Mouse (Mus musculus) layer of hippocampus, adult 8-10 months (tissue): ENCODE results near the gene Pdxdc1. TPM values are rescaled to one million over a fixed set of nuclear protein-coding genes. Genes with fewer than 3 reads are reported as not detected.
A peak's percentile ranks its signal among the peaks of the same experiment; 100 is the strongest.
"Not testable (repeated sequence)": the region's sequence is repeated elsewhere in the genome, so short reads cannot be mapped to it uniquely, and the experiment has no call there.

ENCODE experiments used
- DNase-seq, 2 experiments: peaks; one replicate each; pipeline ENCODE4 v3.0.0; 2022; ENCODE audit warnings: low spot score in 2 of 2
- microRNA-seq, 2 experiments: library from miRNA; unstranded; fragments of <30 nt; microRNA quantifications; one replicate each; pipeline ENCODE4 v1.2.0; 2022
- total RNA-seq, 4 experiments: library from RNA; stranded (reverse); gene quantifications; 2 replicates each; pipeline ENCODE4 v1.2.4; 2022

Gene Pdxdc1
- total RNA-seq, 4 experiments from 2014 or later, result 72.3 to 79.6 (median 74.5) TPM

- peak; percentile 93 to 95 for DNase-seq
Observed at GRCm38 (mm10) chr16:13818560-13819393, 84.2 kb downstream of the Pdxdc1 start, which contains the start of gene Ntan1. TSS of gene Ntan1 (plus strand) at chr16:13818845.

DNA sequence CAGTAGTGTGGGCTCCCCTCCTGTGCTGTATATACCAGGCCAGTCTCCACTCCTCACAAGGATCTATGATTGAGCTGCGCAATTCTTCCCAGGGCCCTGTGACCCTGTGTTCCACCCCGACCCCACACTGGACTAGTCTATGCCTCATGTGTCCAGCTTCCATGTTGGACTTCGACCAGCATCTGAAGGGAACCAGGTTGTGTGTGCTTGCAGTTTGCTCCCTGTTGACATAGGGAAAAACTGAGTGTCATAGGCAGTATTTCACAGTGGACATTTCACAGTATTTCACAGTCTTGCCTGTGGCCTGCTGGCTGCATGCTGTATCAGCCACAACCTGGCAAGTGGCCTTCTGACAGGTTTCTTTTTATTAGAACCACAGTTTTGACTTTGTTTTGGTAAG, 89.7 kb downstream of the Pdxdc1 start:
- DNase-seq, result no peak

DNA sequence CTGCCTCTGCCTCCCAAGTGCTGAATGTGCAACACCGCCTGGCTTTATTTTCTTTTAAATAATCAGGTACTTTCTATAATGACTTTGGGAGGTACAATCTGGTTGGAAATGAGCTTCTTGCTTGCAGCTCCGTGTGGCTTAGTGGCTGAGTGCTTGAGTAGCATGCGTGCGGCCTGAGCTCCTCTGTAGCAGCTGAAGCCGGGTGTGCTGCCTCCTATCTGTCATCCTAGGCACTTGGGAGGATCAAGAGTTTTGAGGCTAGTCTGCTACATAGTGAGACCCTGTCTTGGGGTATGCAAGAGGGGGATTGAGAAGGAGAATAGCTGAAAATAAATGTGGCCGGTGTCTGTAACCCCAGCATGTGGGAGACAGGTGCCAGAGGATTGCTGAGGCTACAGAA, 90.8 kb downstream of the Pdxdc1 start:
- DNase-seq, result no peak

GRCm38 (mm10) chr16:13808410-13808809, 94.5 kb downstream of the Pdxdc1 start:
- no peak for DNase-seq

DNA sequence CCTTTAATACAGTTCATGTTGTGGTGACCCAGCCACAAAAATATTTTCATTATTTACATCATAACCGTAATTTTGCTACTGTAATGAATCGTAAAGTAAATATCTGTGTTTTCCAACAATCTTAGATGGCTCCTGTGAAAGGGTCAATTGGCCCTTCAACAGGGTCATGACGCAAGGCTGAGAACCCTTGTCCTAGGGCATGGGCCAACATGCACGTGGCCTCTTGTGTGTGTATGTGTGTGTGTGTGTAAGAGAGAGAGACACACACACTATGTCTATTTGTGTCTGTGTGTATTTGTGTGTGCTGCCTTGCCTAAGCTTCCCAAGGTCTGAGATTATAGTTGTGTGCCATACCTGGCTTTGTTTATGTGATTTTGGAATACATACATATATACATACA, 95.3 kb downstream of the Pdxdc1 start:
- DNase-seq, result no peak

DNA sequence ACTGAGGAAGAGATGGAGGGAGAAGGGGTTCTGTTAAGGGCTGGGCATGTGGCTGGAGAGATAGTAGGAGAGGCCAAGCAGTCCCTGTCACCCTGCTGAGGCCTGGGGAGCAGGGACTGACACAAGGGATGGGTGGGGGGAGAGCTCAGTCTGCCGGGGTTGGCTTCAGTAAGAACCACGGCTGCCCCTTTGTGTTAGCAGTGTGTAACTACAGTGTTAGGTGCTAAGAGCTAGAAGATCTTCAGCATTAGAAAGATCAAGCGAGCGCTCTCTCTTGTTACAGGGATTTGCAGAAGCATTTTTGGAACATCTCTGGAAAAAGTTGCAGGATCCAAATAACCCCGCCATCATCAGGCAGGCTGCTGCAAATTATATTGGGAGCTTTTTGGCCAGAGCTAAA, 98.3 kb downstream of the Pdxdc1 start:
- no peak for DNase-seq

DNA sequence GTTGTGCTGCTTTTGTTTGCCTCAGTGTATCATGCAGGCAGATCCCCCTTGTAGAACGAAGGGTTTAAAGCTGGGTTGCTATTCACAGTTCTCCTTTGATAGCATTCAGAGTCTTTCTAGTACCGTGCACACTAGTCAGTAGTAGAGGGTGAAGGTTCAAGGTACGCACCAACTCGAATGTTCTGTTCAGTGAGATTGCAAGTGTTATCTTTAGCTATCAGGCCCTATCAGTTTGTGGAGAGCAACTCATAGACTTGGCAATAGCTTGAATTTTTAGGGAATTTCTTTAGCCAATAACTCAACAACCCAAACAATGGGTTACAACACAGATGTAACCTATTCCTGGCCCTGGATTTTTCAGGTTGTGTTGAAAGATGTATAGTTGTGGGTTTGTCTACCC, 101.7 kb downstream of the Pdxdc1 start:
- DNase-seq, result no peak

DNA sequence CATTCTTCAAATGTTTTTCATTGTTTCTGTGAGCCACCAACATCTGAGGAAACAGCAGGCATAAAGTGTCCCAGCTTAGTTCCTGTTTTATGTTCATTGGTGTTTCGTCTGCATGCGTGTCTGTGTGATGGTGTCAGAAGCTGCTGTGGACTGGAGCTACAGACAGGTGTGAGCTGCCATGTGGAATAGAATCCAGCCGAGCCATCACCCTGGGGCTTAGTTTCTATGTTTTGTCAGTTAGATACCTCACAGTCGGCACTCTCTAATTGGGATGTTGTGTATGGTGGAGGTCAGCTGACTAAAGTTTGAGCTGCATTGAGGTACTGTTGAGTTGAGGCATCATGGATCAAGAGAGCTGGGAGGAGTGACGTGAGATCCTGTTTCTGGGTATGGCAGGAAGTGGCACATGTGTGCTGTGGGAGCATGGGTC, 106.2 kb downstream of the Pdxdc1 start:
- no peak for DNase-seq

DNA sequence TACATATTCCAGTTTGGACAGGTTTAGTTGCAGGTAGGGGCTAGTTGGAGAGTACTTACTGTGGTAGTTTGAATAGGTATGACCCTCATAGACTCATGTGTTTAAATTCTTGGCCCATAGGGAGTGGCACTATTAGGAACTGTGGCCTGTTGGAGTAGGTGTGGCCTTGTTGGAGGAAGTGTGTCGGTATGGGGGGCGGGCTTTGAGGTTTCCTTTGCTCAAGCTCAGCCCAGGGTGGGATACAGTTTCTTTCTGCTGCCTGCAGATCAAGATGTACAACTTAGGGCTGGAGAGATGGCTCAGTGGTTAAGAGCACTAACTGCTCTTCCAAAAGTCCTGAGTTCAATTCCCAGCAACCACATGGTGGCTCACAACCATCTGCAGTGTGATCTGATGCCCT, 109.5 kb downstream of the Pdxdc1 start:
- not testable (repeated sequence) for DNase-seq

DNA sequence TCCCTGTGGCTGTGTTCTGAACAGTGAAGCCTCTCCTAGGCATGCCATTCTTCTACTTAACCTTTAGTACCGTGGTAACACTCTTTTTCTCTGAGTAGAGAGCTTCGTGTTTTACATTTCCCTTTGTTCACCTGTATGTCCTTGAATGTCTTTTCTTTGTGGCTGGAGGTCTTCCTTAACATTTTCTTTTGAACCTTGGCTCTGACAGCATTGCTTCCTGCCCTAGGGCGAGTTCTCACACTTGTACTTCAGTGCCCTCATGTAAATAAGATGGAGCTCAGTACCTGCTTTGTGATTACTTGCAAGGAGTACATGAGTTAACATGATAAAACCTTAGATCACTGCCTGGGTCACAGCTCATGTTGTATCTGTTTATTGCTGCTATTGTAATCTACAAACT, 117.0 kb downstream of the Pdxdc1 start:
- no peak for DNase-seq

Small RNA genes lying within 50 kb of the gene (microRNA-seq; reads per million reads assigned to microRNA genes)
- 0 reads per million in 2 experiments for gene Gm27734

Other genes with a start within 250 kb of the Pdxdc1 start
- gene Parn, start 235.0 kb downstream of the Pdxdc1 start, total RNA-seq, result 10 to 100 TPM; 24.0 to 30.4 (median 30.0) TPM
- 10 to 100 TPM; 36.8 to 44.7 (median 42.0) TPM for gene Bfar, start 231.3 kb downstream of the Pdxdc1 start, total RNA-seq
- 1 to 10 TPM; 3.8 to 6.5 (median 5.9) TPM for gene 3110001I22Rik, start 231.2 kb downstream of the Pdxdc1 start, total RNA-seq
- gene Pla2g10, start 172.1 kb downstream of the Pdxdc1 start, total RNA-seq, result not detected
- gene Rrn3, start 122.4 kb downstream of the Pdxdc1 start, total RNA-seq, result 10 to 100 TPM; 44.5 to 57.4 (median 51.1) TPM
- gene Ntan1, start 84.3 kb downstream of the Pdxdc1 start, total RNA-seq, result 10 to 100 TPM; 90.5 to 94.1 (median 92.2) TPM
- gene Mpv17l, start within 50 bp of the Pdxdc1 start, total RNA-seq, result 10 to 100 TPM; 74.4 to 77.8 (median 75.4) TPM
- 100 to 1,000 TPM; 231 to 272 (median 251) TPM for gene 2900011O08Rik, start 83.5 kb upstream of the Pdxdc1 start, total RNA-seq
- 1 to 10 TPM; 1.3 to 3.5 (median 2.7) TPM for gene Ifitm7, start 83.8 kb upstream of the Pdxdc1 start, total RNA-seq